Mouse (Mus musculus) adrenal gland, adult 8-10 months (tissue): Measurements from ENCODE around the gene Syne1. TPM values are rescaled to one million over a fixed set of nuclear protein-coding genes. Genes with fewer than 3 reads are reported as not detected.

Experiments
- DNase-seq: peaks from one replicate; pipeline ENCODE4 v3.0.0; 2022
- total RNA-seq, 4 experiments: library from RNA; stranded (reverse); gene quantifications; 2 replicates each; pipeline ENCODE4 v1.2.4; 2022

The Syne1 gene
- total RNA-seq, 4 experiments from 2014 or later = 23.6 to 41.7 (median 31.8) TPM

GRCm38 (mm10) chr10:4971586-4971985, 579.7 kb downstream of the Syne1 start:
- peak; percentile 26 for DNase-seq

- peak; percentile 25 for DNase-seq
These were observed 580.1 kb downstream of the Syne1 start for GRCm38 (mm10) chr10:4971156-4971555.

Other genes starting within 250 kb of the Syne1 start
- 1 to 10 TPM; 2.8 to 7.2 (median 4.7) TPM for gene Myct1, start 42.3 kb upstream of the Syne1 start, total RNA-seq
- gene Vip, start 87.7 kb upstream of the Syne1 start, total RNA-seq = under 1 TPM; 0.19 to 0.73 (median 0.30) TPM